Mouse (Mus musculus) CH12.LX (cell line): Measurements from ENCODE around the gene Pde4dip. TPM values are rescaled to one million over a fixed set of nuclear protein-coding genes. Genes with fewer than 3 reads are reported as not detected.
A peak's percentile ranks its signal among the peaks of the same experiment; 100 is the strongest.

Source experiments
- DNase-seq: peaks from one replicate; pipeline ENCODE4 v3.0.0-alpha.2; 2013; ENCODE audit errors: extremely low read depth
- H3K27ac ChIP-seq: 2 replicates; pipeline ENCODE4 v1.5.1; 2012; ENCODE audit warnings: low read depth, mild to moderate bottlenecking, control low read depth, moderate library complexity; ENCODE audit not compliant: insufficient read depth
- H3K27me3 ChIP-seq: replicated peaks from 2 replicates; pipeline ENCODE3; 2012; ENCODE audit warnings: inconsistent platforms
- H3K36me3 ChIP-seq, 2 experiments: replicated peaks in 1 of 2; 2 replicates each; pipeline versions ENCODE3 to v1.6.1; 2012; ENCODE audit warnings: inconsistent platforms in 1 of 2, low read length in 1 of 2, mild to moderate bottlenecking in 1 of 2, mixed read lengths in 1 of 2, moderate library complexity in 1 of 2; ENCODE audit not compliant: control insufficient read depth in 1 of 2, insufficient read depth in 1 of 2
- H3K4me1 ChIP-seq, 2 experiments: 2 replicates each; pipeline ENCODE4 v1.6.1; 2012; ENCODE audit warnings: inconsistent platforms in 1 of 2, moderate library complexity in 1 of 2; ENCODE audit not compliant: insufficient read depth in 2 of 2, control insufficient read depth in 1 of 2
- H3K4me2 ChIP-seq: 2 replicates; pipeline ENCODE4 v1.6.1; 2012; ENCODE audit warnings: low read depth, mild to moderate bottlenecking, control low read depth; ENCODE audit not compliant: poor library complexity, insufficient read depth, severe bottlenecking
- H3K4me3 ChIP-seq, 3 experiments: fragments of 150-350 bp in 1 of 3; sonication (generic) in 1 of 3; replicated peaks in 1 of 3; 2 replicates each; pipeline versions ENCODE3 to v1.5.1; 2011 to 2012; ENCODE audit warnings: low read depth in 2 of 3, low read length in 2 of 3, mild to moderate bottlenecking in 2 of 3, moderate library complexity in 2 of 3, control low read depth in 1 of 3, improper control_type of control experiment in 1 of 3, inconsistent platforms in 1 of 3, mixed read lengths in 1 of 3; ENCODE audit not compliant: poor library complexity in 1 of 3
- H3K79me2 ChIP-seq: replicated peaks from 2 replicates; pipeline ENCODE4 v1.6.1; 2012; ENCODE audit warnings: mild to moderate bottlenecking, moderate library complexity; ENCODE audit not compliant: control insufficient read depth, poor library complexity, insufficient read depth, severe bottlenecking; ENCODE audit errors: extremely low read depth
- H3K9ac ChIP-seq: 2 replicates; pipeline ENCODE4 v1.6.1; 2012; ENCODE audit warnings: low read depth, mild to moderate bottlenecking, control low read depth, moderate library complexity; ENCODE audit not compliant: insufficient read depth
- H3K9me3 ChIP-seq: replicated peaks from 2 replicates; pipeline ENCODE3; 2012; ENCODE audit warnings: low read length, inconsistent platforms, mixed read lengths
- CTCF ChIP-seq, 2 experiments: IDR thresholded peaks in 1 of 2; conservative IDR thresholded peaks in 1 of 2; 2 replicates each; pipeline ENCODE4 v1.5.1; 2011 to 2012; ENCODE audit warnings: low read depth in 2 of 2, low read length in 2 of 2, improper control_type of control experiment in 1 of 2, inconsistent platforms in 1 of 2, mild to moderate bottlenecking in 1 of 2, moderate library complexity in 1 of 2
- E2F4 ChIP-seq: IDR thresholded peaks from 2 replicates; pipeline ENCODE4 v1.6.1; 2011; ENCODE audit warnings: low read depth, low read length, improper control_type of control experiment; ENCODE audit not compliant: insufficient replicate concordance
- EP300 ChIP-seq: IDR thresholded peaks from 2 replicates; pipeline ENCODE4 v1.6.1; 2011; ENCODE audit warnings: low read length, improper control_type of control experiment
- ETS1 ChIP-seq: conservative IDR thresholded peaks from 2 replicates; pipeline ENCODE4 v1.6.1; 2012; ENCODE audit warnings: low read depth, mild to moderate bottlenecking, inconsistent platforms, low read length, improper control_type of control experiment, moderate library complexity
- GABPA ChIP-seq: IDR thresholded peaks from 2 replicates; pipeline ENCODE4 v1.6.1; 2012; ENCODE audit warnings: low read depth, low read length, improper control_type of control experiment, inconsistent platforms; ENCODE audit not compliant: insufficient replicate concordance
- JUN ChIP-seq: IDR thresholded peaks from 2 replicates; pipeline ENCODE4 v1.6.1; 2011; ENCODE audit warnings: low read depth, mild to moderate bottlenecking, low read length, improper control_type of control experiment, moderate library complexity; ENCODE audit not compliant: insufficient read depth
- MEF2A ChIP-seq: IDR thresholded peaks from 2 replicates; pipeline ENCODE4 v1.6.1; 2014; ENCODE audit warnings: low read depth, mild to moderate bottlenecking, inconsistent platforms, low read length, improper control_type of control experiment, borderline replicate concordance
- MXI1 ChIP-seq: IDR thresholded peaks from 2 replicates; pipeline ENCODE4 v1.6.1; 2011; ENCODE audit warnings: mild to moderate bottlenecking, low read depth, low read length, improper control_type of control experiment
- NRF1 ChIP-seq: IDR thresholded peaks from 2 replicates; pipeline ENCODE4 v1.6.1; 2014; ENCODE audit warnings: low read depth, mild to moderate bottlenecking, inconsistent platforms, low read length, improper control_type of control experiment, moderate library complexity
- RAD21 ChIP-seq: IDR thresholded peaks from 2 replicates; pipeline ENCODE4 v1.6.1; 2011; ENCODE audit warnings: low read depth, mild to moderate bottlenecking, low read length, improper control_type of control experiment, moderate library complexity
- RCOR1 ChIP-seq: conservative IDR thresholded peaks from 2 replicates; pipeline ENCODE4 v1.6.1; 2012; ENCODE audit warnings: low read depth, mild to moderate bottlenecking, inconsistent platforms, low read length, improper control_type of control experiment
- SIN3A ChIP-seq: IDR thresholded peaks from 2 replicates; pipeline ENCODE4 v1.6.1; 2012; ENCODE audit warnings: low read length, improper control_type of control experiment, inconsistent platforms
- SMC3 ChIP-seq: IDR thresholded peaks from 2 replicates; pipeline ENCODE4 v1.6.1; 2011; ENCODE audit warnings: low read depth, low read length, improper control_type of control experiment
- TCF12 ChIP-seq: IDR thresholded peaks from 2 replicates; pipeline ENCODE4 v1.6.1; 2014; ENCODE audit warnings: low read depth, mild to moderate bottlenecking, inconsistent platforms, low read length, improper control_type of control experiment
- UBTF ChIP-seq: IDR thresholded peaks from 2 replicates; pipeline ENCODE4 v1.6.1; 2012; ENCODE audit warnings: low read depth, mild to moderate bottlenecking, inconsistent platforms, low read length, improper control_type of control experiment, moderate library complexity
- ZC3H11A ChIP-seq: IDR thresholded peaks from 2 replicates; pipeline ENCODE4 v1.6.1; 2012; ENCODE audit warnings: low read depth, mild to moderate bottlenecking, inconsistent platforms, low read length, improper control_type of control experiment
- ZKSCAN1 ChIP-seq: IDR thresholded peaks from 2 replicates; pipeline ENCODE4 v1.6.1; 2012; ENCODE audit warnings: low read depth, inconsistent platforms, low read length, improper control_type of control experiment, borderline replicate concordance
- dilution Hi-C: fragments of 300-500 bp; cut with MboI; formaldehyde crosslinking; loops from 2 replicates; pipeline ENCODE4 v1.14.3; 2020; ENCODE audit warnings: low sequenced_read_pairs; ENCODE audit not compliant: extremely low pct_unique_long_range_greater_than_20kb, extremely low pct_ligation_motif_present
- in situ Hi-C: fragments of 300-500 bp; cut with MboI; formaldehyde crosslinking; loops from 3 replicates; pipeline ENCODE4 v1.14.3; 2019; ENCODE audit warnings: low sequenced_read_pairs, low pct_ligation_motif_present, low pct_unique_long_range_greater_than_20kb, mixed read lengths
- polyA plus RNA-seq: library from polyadenylated mRNA; unstranded; fragments of >175 nt; gene quantifications from 2 replicates; pipeline ENCODE4 v1.2.1, GENCODE M21; 2012; ENCODE audit warnings: low read depth; ENCODE audit not compliant: insufficient read length
- total RNA-seq, 2 experiments: library from RNA; depleted of rRNA; stranded (reverse); fragments of 300-350 nt in 1 of 2; fragments of >200 nt in 1 of 2; gene quantifications; 2 replicates each; pipeline ENCODE4 v1.2.3; 2012 to 2014

Pde4dip gene
- total and polyA plus RNA-seq, 3 experiments = 12.4 to 21.7 (median 15.2) TPM

GRCm38 (mm10) chr3:97894695-97895094 is 6.2 kb upstream of the Pde4dip start:
- H3K79me2 ChIP-seq = no peaks in the 10 kb centered on the region
- H3K4me1 ChIP-seq = no peaks in the 10 kb centered on the region
- peak; percentile 35 for DNase-seq
- H3K36me3 ChIP-seq = no peaks in the 10 kb centered on the region
- H3K9me3 ChIP-seq = peaks cover 4% of the 10 kb centered on the region
- peak; percentile 62 for TF ChIP-seq RAD21
- TF ChIP-seq GABPA = no peak
- peak; percentile 48; the same call in 1 of the 2 replicates for TF ChIP-seq SMC3
- peak; percentile 42 to 63; a peak in 3 of 4 replicates for TF ChIP-seq CTCF (conservative IDR thresholded peaks at IDR 0.05 in 1 of 2, IDR thresholded peaks at IDR 0.05 in 1 of 2; ENCODE audit: low read depth in 2 of 2, low read length in 2 of 2)
- H3K4me3 ChIP-seq = no peak overlapping the region
- dilution Hi-C loops (no loop called here), in situ Hi-C loops (no loop called here)
- no peaks in the 10 kb centered on the region for H3K27me3 ChIP-seq
- no peak overlapping the region for H3K9ac ChIP-seq
- no peak overlapping the region for H3K4me2 ChIP-seq
- no peak overlapping the region for H3K27ac ChIP-seq

GRCm38 (mm10) chr3:97890205-97890604 is 1.7 kb upstream of the Pde4dip start:
- Histone ChIP-seq H3K79me2 (no peaks in the 10 kb centered on the region), H3K4me2 (no peak overlapping the region), H3K4me1 (peaks cover 0 to 5% of the 10 kb centered on the region in 2 experiments; a peak in 2 of 4 replicates), H3K4me3 (no peak overlapping the region), H3K9me3 (peaks cover 4% of the 10 kb centered on the region), H3K9ac (no peak overlapping the region), H3K36me3 (no peaks in the 10 kb centered on the region), H3K27me3 (no peaks in the 10 kb centered on the region), H3K27ac (no peak overlapping the region)
- in situ Hi-C loops (no loop called here), dilution Hi-C loops (no loop called here)
- no peak for TF ChIP-seq EP300
- no peak for TF ChIP-seq JUN
- no peak for TF ChIP-seq SIN3A
- no peak for TF ChIP-seq RAD21
- TF ChIP-seq ZC3H11A = no peak
- no peak for TF ChIP-seq UBTF
- no peak for DNase-seq

- no peaks in the 10 kb centered on the region for H3K79me2 ChIP-seq
- dilution Hi-C loops = no loop called here
- no peak overlapping the region for H3K4me3 ChIP-seq
- H3K4me1 ChIP-seq = peaks cover 0 to 5% of the 10 kb centered on the region in 2 experiments; a peak in 2 of 4 replicates
- H3K9me3 ChIP-seq = no peaks in the 10 kb centered on the region
- in situ Hi-C loops = no loop called here
- no peaks in the 10 kb centered on the region for H3K27me3 ChIP-seq
- H3K4me2 ChIP-seq = 0 out of 2 replicates have a peak overlapping the region, but pooled peaks have one; percentile 26
- TF ChIP-seq MEF2A = no peak
- no peak for TF ChIP-seq ETS1
- no peak for TF ChIP-seq MXI1
- TF ChIP-seq UBTF = no peak
- TF ChIP-seq ZKSCAN1 = no peak
- no peak for TF ChIP-seq TCF12
- no peak for TF ChIP-seq RCOR1
- no peak for TF ChIP-seq E2F4
- TF ChIP-seq NRF1 = no peak
- no peak overlapping the region for H3K9ac ChIP-seq
- no peaks in the 10 kb centered on the region for H3K36me3 ChIP-seq
- no peak overlapping the region for H3K27ac ChIP-seq
- DNase-seq = no peak
Observed at GRCm38 (mm10) chr3:97887785-97888167, 731 bp downstream of the Pde4dip start.
